Mouse (Mus musculus): ENCODE data around the gene Veph1. TPM values are rescaled to one million over a fixed set of nuclear protein-coding genes. Genes with fewer than 3 reads are reported as not detected.

Gene Veph1
- polyA plus RNA-seq, 2 experiments from 2014 or later = not detected

DNA sequence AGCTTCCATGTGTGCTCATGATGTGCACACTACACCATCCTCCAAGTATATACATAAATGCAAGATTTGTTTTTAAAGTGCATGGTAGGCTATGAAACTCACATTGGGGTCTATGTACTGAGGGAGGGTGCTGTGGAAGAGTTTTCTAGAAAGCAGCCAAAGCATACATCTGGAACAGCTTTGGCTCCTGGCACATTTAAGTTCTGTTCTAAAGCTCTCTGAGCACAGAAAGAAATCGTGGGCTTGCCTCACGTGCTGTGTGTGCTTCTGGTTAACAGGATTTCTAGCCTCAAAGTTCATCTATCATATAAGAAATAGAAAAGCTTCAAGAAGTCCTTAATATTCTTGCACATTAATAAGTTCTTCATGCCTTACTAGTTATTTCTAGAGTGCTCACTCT is 204.9 kb downstream of the Veph1 start:
- no peak for ATAC-seq

DNA sequence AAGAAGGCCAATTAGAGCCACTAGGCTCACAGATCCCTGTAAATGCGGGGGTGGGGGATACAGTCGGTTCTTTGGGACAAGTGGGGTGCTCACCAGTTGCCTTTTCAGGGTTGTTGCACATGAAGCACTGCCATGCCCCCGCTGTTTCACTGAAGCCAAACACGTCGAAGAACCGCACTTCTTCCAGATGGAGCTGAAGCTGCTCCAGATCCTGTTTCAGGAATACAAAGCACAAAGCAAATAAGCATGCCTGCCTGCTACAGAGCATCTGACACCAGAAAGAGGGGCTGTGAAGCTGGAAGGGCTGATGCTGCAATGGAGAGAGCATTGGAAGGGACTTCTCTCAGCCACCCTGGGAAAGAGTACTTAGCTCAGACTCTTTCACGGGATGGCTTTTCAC is 209.0 kb downstream of the Veph1 start:
- no peak for ATAC-seq

DNA sequence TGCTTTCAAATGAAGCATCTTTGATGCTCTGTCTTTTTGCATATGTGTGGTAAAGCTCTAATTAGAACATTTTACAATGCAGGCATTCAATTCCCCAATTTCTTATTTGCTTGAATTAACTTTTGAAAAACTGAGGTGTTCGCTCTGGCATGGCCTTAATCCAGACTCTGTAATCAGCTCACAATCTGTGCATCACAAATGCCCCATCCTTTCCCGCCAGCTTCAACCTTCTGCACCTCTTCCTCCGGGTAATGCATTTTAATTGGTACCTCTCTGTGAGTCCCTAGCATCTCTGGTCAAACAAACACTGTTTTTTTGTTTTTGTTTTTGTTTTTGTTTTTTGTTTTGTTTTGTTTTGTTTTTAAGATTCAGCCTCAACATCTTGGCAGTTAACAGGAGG is 212.8 kb downstream of the Veph1 start:
- ATAC-seq = no peak

DNA sequence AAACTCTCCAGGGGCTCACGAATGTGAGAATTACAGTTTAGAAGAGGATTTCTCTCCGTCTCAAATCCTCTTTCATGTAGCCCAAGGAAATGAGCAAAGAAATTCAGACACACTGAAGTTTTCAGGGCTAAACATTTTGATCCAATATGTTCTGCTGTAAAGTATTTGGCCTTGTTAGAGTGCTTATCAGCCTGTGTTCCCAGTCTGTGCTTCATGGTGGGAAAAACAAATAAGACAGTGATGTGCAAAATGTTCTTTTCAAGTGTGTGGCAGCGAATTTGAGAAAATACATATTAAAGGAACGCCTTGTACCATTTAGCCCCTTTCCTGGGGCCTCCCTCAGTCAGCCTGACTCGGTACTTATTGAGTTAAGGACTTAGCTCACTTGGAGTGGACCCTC is 213.2 kb downstream of the Veph1 start:
- no peak for ATAC-seq

DNA sequence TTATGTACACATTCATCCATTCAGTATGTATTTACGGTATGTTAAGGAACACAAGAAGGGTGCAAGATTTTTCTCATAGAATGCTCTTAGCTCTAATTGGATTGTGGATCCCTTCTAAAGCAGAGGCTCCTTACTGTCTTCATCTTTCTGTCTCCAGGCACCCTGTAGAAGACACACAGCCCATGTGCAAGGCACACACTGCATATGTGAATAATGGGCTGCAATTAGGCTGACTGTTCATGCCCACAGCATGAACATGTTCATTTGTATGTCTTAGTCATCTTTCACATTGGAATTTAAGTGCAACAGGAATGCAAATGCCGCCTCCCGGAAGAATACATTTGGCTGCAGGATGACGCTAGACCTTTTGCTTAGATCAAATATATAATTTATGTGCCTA is 213.7 kb downstream of the Veph1 start:
- no peak for ATAC-seq

DNA sequence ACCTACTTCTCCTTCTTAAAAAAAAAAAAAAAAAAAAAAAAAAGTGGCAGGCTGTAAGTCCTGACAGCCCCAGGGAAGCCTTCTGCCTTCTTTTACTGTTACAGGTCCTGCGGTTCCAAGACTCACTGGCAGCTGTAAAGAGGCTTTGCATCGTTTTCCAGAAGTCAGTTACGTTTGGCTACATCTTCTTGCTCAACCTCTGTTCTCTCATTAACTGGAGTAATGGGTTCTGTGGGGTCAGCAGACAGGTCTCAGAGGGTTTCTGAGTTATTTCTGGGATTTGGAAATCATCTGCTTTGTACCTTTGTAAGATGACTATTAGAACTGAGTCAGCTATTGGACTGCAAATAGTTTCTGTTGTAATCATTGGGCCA is 215.3 kb downstream of the Veph1 start:
- ATAC-seq = no peak

DNA sequence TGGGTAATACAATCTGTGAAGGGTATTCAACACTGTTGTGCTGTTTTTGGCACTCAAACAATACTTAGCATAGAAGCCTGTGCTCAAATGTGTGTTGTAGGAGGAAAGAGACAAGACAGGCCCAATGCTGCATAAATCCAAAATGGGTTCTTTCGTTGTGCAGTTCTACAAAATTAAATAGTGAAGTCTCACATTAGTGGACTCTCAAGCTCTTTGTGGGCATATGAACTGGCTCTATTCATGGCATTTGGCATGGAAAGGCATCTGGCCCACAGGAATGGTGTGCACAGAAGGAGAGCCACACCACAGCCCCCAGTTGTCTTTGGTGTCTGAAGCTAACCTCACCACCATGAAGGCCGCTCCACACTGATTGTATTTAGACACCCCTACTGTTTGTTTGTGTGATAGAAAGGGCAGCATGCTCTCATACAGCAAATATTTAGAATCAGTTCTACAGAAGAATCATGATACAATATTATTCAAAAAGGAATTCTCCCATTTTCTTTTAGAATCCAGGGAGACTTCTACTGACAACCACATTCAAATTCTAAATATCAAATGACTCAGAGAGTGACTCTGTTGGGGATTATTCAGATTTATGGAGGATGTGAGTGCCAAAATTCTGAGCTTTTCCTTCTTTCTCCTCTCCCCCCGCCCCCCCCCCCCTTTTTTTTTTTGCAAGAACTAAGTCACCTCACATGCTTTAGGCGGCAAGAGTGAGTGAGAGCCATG is 215.8 kb downstream of the Veph1 start:
- no peak for ATAC-seq

DNA sequence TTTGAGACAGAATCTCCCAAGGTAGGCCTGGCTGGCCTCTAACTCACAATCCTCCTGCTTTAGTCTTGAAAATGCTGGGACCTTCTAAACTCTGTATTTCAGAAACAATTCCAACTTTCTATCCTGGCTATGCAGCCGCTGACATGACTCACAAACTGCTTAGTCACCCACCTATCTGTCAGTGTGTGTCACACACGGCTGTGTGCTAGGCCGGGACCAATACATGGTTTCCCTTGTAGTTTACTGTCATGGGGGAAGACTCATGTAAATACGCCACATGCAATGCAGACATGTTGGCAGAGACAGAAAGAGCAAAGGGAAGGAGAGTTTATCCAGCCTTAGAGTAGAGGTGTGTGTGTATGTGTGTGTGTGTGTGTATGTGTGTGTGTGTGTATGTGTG is 216.8 kb downstream of the Veph1 start:
- no peak for ATAC-seq

DNA sequence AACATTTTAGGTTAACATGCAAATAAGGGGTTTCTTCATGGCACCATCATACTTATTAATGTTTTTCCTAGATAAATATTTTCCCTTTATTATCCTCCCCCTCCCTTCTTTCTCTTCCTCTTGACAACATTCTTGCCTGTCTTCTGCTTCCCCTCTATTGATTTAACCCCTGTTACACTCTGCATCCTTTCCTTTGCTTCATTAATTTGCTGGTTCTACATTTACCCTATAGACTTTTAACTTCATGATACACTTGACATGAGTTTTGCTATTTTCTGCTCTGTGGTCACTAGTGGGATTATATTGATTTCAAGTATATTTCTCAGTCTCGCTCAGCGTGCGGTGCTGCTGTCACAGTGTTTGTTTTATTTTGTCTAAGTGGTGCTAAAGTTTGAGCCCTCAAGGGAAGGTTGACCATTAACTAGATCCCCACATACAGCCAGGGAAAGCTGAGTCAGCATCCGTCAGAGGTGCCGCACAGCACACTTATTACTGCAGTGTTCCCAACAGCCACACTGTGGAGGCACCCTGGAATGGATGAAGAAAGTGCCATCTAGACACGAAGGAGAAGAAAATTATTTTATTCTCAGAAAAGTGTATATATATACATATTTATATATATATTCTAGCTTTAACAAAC is 217.6 kb downstream of the Veph1 start:
- no peak for ATAC-seq

DNA sequence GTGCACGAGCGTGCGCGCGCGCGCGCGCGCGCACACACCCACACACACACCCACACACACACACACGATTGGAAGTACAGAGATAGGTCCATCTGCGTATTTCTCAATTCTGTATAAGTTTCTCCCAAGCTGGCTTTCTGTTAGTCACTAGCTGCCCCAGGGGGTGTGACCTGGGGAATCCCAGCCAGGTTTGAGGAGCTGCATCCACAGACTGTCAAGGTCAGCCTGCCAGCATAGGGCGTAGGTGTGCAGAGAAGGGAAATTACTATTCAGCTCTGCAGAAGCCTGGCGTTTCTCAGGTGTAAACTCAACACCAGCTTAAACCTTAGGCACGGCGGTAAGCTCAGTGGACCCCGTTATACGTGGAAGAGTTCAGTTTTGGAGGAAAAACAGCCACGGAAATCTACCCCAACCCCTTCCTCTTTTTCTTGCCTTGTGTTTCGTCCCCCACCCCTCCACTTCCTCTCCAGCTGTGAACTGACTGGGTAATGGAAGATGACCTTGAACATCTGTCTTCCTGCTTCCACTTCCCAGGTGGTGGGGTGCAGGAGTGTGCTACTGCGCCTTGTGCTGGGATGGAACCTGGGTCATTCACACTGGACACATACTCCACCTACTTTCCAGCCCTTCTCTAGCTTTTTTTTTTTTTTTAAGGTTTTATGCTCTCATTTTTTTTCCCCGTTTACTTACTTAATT is 218.5 kb downstream of the Veph1 start:
- no peak for ATAC-seq

DNA sequence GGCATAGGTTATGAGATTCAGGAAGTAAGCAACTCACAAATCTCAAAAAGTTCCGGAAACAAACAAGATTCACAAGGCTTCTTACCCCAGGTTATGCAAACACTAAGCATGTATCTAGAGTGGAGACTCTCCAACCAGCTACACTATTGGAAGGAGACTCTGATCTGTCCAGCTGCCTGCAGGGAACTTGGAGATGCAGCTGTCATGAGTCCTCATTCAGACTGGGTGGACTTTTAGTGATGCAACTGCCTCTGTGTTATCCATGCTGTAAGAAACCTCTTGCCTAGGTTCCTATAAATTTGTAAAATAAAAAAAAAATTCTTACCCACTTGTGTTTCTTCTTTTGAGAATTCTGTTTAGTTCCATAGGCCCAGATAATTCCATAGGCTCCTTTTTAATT is 226.4 kb downstream of the Veph1 start:
- no peak for ATAC-seq

DNA sequence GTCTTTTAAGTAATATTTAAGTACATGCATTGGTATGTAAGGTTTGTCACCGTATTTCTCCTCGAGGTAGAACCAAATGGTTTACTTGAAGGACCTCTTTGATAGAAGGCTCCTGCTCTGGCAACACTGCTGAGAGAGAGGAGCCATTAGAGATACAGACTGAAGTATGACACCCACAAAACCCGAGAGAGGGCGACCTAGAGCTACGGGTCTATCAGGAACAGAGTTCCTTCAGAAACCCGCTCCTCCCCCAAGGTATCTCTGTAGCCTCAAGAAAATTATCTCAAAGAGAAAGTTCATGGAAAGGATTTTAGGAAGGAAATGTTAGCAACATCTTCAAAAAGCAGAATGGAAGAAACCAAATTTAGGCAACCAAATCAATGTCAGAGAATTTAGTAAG is 232.8 kb downstream of the Veph1 start:
- ATAC-seq = no peak

DNA sequence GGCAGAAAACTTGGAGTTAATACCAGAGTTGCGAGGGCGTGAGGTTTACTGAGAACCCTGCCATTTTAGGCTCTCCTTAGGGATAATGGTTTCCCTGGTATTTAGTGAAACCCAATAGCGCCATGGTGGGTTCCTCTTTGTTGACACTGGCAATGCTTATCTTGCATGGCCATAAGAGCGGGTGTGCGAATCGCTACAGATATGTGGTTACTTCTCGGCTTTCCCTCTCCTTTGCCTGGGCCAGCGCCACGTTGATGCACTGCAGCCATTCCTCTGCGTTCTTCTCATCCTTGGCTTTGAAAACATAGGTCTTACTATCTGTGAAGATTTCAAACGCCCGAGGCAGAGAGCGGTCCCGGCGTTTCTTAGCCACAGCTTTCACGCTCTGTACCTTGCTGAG is 239.7 kb downstream of the Veph1 start:
- ATAC-seq = no peak

DNA sequence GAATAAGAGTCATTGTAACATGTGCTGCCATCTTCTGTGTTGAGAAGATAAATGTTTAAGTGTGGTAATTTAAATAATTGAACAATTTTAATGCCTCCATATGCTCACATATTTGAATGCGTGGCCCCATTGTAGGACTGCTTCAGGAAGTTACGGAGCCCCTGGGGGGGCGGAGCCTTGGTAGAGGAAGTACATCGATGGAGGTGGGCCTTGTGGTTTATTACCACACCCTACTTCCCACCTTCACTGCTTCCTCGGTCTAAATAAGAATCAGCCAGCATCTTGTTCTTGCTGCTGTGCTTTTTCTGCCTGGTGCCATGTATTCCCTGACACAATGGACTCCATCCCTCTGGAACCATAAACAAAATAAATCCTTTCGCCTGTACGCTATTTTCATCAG is 241.0 kb downstream of the Veph1 start:
- no peak for ATAC-seq

DNA sequence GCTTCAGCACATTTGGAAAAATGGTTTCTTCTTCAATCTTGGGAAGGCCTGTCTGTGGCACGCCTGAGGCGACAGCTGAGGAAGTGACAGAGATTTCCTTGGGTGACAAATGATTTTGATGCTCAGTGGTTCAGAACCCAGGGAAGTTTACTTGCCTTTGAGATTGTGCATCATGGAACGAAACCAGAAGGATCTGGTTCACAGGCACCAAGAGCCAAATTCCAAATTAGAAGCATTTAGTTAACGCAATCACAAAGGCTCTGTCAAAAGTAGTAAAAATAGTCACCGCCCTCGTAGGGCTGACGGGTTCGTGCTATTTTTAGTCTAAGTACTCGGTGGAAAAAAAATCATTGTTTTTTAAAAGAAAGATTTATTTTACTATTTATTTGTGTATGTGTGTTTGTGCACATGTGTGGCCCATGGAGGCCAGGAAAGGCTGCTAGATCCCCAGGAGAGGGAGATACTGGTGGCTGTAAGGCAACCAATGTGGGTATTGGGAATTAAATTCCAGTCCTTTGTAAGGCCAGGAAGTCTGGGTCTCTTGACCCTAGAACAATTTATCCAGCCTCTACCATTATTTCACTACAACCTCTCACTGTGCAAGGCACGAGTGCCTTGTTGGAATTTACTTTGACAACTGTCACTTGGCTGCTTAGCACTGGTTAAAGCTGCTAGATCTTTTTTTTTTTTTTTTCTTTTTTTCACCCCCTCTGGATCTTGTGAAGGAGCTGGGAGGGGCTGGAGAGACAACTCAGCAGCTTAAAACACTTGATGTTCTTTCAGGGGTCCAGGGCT is 246.3 kb downstream of the Veph1 start:
- ATAC-seq = no peak

DNA sequence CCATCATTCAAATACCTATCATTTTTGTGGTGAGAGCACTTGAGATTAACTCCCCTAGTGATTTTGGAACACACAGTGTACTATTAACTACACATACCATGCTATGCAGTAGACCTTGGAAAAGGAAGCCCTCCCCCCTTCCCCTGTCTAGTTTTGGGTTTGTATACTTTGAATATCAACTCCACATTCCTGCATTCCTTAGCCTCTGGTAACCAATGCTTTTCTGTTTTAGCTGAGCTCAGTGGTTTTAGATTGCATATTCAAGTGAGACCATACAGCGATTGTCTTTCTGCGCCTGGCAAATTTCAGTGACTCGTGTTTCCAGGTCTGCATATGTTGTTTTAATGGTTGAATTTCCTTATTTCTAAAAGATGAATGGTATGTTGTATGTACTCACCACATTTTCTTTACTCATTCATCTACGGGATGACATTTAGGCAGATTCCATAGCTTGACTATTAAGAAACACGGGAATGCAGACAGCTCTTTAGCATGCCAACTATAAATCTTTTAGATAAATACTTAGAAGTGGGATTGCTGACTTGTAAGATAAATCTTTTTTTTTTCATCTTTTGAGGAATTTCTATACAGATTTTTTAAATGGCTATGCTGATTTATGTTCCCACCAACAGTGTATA is 255.7 kb downstream of the Veph1 start:
- no peak for ATAC-seq

DNA sequence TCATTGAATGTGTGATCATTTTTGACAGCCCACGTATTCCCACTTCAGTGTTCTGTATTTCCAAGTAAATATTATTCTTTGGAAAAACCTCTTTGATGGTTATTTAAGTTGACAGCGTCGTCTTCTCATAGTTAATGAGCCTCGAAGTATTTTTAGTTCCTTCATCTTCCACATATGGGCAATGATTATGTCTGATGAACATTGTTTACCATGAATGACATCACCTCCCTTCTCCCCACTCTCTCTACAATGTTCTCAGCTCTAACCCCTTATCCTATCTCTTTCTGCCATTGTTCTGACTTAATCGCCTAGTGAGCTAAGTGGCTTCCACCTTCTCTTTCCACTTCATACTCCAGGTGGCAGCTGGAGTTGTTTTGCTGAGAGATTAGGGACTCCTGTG is 261.4 kb downstream of the Veph1 start:
- ATAC-seq = no peak

DNA sequence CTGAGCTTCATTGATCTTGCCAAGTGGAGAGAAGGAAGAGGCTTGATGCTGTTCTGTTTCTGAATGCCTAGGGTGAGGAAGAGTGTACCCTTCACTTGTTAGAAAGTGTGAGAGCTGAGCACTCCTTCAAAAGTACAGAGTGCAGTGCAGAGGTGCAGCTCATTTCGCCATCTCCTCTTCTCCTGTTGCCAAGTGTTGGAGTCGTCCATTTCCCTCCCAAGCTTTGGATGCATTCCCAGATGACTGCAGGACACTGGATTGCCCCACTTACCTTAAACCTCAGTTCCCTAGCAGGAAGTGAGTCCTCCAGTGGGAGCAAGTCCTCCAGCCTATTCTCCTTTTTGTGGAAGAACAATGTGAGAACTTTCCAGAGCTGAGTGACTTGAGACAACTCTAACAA is 263.3 kb downstream of the Veph1 start:
- ATAC-seq = no peak

DNA sequence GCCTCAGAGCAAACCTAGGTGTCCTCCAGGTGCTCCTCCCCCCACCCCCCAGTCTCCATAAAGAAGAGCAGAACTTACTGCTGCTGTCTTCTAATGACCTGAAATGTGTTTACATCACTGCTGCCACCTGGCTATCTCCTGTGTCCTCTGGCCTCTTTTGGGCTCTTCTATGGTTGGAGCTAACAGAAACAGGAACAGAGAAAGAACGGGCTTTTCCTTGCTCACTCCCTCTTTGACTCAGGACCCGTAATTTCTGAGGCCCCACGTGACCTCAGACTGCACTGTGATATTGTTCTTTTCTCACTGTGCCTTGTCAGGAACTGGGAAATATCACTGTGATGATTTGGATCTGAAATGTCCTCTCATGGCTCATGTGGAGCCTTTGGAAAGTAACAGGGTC is 271.2 kb downstream of the Veph1 start:
- ATAC-seq = no peak

DNA sequence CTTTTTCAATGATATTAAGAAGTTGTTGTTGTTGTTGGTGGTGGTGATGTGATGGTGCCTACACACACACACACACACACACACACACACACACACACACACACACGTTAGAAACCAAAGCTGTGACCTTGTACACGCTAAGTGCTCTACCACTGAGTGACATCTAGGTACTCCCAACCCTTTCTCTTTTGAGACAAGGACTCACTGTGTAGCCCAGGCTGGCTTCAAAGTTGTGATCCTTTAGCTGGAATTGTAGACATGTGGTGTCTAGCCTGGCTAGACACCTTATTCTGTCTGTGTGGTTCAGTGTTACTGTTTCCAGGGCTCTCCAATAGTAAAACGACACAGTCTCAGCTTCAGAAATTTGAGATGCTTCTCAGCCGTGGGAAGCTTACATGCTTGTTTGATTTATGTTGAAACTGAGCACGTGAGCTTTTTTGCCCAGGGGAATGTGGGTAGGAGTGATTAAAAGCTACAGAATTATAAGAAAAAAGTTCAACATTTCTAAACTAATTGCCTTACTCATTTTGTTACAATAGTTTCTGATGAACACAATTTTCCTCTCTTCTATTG is 272.3 kb downstream of the Veph1 start:
- no peak for ATAC-seq

DNA sequence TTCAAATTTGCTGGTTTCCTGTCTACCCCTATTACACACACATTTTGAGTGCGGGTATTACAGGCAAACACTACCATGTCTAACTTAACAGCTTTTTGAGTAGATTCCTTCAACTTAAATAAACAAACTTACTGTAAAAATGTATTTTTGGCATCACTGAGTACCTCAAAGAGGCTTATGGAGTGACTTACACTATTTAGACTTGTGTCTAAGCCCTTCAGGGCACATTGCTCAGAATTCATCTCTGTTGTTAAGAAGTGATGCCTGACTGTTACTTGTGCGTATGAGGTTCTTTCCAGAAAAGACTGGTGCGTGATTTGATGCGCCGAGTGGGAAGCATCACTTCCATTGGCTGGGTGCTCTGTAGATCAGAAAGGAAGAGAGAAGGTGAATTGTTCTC is 277.5 kb downstream of the Veph1 start:
- ATAC-seq = no peak

DNA sequence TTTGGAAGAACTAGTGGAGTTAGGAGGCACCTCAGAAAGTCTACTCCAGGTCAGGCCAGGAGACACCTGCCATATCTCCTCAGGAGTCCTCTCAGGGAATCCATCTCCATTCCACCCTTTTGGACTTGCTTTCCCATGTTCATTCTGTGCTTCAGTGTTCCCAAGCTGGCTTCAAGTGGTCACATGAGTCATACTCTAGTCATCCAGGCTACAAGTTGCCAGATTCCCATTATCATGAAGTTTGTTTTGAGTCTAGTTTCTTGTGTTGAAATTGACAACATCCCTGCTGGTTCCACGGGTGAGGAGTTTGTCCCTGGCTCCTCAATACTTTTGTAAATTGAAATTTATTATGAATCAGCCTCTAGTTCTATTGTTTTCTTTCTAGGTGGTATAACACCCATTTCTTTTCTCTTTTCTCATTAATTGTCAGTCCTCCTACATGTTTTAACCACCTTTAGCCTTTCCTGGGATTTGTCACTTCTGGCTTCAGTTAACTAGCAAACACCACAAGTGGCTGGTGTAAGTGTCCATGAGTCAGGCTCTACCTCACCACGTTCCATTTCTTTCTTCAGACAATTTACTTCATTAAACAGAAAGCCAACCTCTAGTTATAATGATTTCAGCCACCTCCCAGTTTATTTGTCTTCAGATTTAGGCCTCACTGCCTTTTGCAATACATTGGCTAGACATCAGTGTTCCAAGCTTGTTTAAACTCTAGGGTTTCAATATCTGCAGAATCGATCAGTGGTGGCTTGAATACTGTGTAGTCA is 288.8 kb downstream of the Veph1 start:
- ATAC-seq = no peak
